Mouse (Mus musculus): ENCODE data around the gene Bicra. TPM values are rescaled to one million over a fixed set of nuclear protein-coding genes. Genes with fewer than 3 reads are reported as not detected.

The Bicra gene
- total and polyA plus RNA-seq, 3 experiments = 5.8 to 8.4 (median 7.5) TPM

DNA sequence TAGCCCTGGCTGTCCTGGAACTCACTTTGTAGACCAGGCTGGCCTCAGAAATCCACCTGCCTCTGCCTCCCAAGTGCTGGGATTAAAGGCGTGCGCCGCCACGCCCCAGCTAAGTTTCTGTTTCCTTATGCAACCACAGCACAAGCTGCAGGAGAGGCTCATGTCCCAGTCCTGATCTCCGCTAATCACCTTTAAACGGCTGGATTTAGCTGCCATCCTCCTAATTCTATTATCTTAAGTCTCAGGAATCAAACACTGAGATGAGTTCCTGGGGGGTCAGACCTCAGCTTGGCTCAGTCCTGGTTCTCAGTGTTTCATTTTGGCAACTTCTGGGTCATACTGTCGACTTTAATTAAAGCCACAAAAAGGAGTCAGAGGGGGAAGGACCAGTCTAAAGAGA, 38.1 kb downstream of the Bicra start:
- Histone ChIP-seq H3K4me1 (ENCODE audit: control insufficient read depth, insufficient read depth, low read length) (peaks cover 29% of the 10 kb centered on the region), H3K36me3 (ENCODE audit: control insufficient read depth, insufficient read depth, low read length) (no peaks in the 10 kb centered on the region; the same call in none of the 2 replicates), H3K4me3 (no peak overlapping the region), H3K27ac (no peak overlapping the region), H3K79me2 (replicated peaks; ENCODE audit: control insufficient read depth, insufficient read depth, low read length) (peaks cover 11% of the 10 kb centered on the region), H3K27me3 (ENCODE audit: control insufficient read depth, insufficient read depth, low read length) (no peaks in the 10 kb centered on the region), H3K9ac (ENCODE audit: low read depth, low read length) (no peak overlapping the region)
- DNase-seq = no peak
- no peak for TF ChIP-seq CTCF (IDR thresholded peaks at IDR 0.05)
- no peak for TF ChIP-seq POLR2A (IDR thresholded peaks at IDR 0.05; ENCODE audit: insufficient read depth, low read depth, low read length)
- no peak for TF ChIP-seq EP300 (IDR thresholded peaks at IDR 0.05; ENCODE audit: insufficient read depth, low read depth, low read length)
- whole genome bisulfite sequencing = 82% methylated on average over 7 of the region's 7 CpGs
- intact Hi-C loops (cut with DNase I) = no loop called here

GRCm38 (mm10) chr7:16005020-16005419, 42.7 kb downstream of the Bicra start:
- 72% methylated on average over 3 of the region's 3 CpGs for whole genome bisulfite sequencing
- peaks cover 10% of the 10 kb centered on the region for H3K79me2 ChIP-seq (replicated peaks; ENCODE audit: control insufficient read depth, insufficient read depth, low read length)
- peaks cover 5% of the 10 kb centered on the region for H3K36me3 ChIP-seq (ENCODE audit: control insufficient read depth, insufficient read depth, low read length)
- intact Hi-C loops (cut with DNase I) = no loop called here
- TF ChIP-seq EP300 (IDR thresholded peaks at IDR 0.05; ENCODE audit: insufficient read depth, low read depth, low read length) = no peak
- no peak for TF ChIP-seq CTCF (IDR thresholded peaks at IDR 0.05)
- TF ChIP-seq POLR2A (IDR thresholded peaks at IDR 0.05; ENCODE audit: insufficient read depth, low read depth, low read length) = no peak
- H3K4me3 ChIP-seq = no peak overlapping the region
- H3K4me1 ChIP-seq (ENCODE audit: control insufficient read depth, insufficient read depth, low read length) = peaks cover 31% of the 10 kb centered on the region
- H3K9ac ChIP-seq (ENCODE audit: low read depth, low read length) = no peak overlapping the region
- no peaks in the 10 kb centered on the region for H3K27me3 ChIP-seq (ENCODE audit: control insufficient read depth, insufficient read depth, low read length)
- no peak for DNase-seq
- peak overlapping the region; percentile 17; the same call in 1 of the 2 replicates for H3K27ac ChIP-seq

DNA sequence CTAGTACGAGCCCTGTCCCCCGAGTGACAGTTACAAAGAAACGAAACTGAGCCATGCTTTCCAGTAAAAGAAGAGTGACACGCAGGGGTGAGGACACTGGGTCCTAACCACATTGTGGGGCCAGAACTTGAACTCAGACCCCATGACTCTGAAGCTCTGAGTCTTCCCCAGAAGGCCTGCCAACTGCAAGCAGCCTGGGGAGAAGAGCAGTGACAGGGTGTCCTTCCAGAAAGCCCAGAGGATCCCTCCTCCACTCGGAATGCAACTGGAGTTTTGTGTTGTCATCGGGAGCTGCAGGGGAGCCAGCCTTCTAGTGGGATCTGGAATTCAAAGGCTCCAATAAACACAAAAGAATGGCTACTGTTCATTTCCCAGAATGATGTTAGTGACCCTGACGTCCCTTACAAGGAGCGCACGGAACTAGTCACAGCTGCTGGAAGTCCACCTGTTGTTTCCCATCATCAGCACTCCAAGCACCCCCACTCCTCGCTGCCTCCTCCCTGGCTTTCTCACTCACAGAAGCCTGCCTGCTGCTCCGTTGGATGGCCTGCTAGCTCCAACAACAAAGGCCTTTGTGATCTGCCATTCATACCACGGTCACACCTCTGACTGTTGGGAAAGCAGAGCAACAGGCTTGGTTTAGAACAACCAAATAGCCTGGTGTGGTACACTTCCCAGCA, 43.4 kb downstream of the Bicra start:
- TF ChIP-seq CTCF (IDR thresholded peaks at IDR 0.05) = no peak
- no peak for TF ChIP-seq EP300 (IDR thresholded peaks at IDR 0.05; ENCODE audit: insufficient read depth, low read depth, low read length)
- TF ChIP-seq POLR2A (IDR thresholded peaks at IDR 0.05; ENCODE audit: insufficient read depth, low read depth, low read length) = no peak
- no peak overlapping the region for H3K4me3 ChIP-seq
- WGBS = 54% methylated on average over 12 of the region's 12 CpGs
- no peaks in the 10 kb centered on the region for H3K27me3 ChIP-seq (ENCODE audit: control insufficient read depth, insufficient read depth, low read length)
- DNase-seq = peak in 1 of 2 experiments; percentile 20
- peaks cover 31% of the 10 kb centered on the region for H3K4me1 ChIP-seq (ENCODE audit: control insufficient read depth, insufficient read depth, low read length)
- intact Hi-C loops (cut with DNase I) = no loop called here
- 0 out of 2 replicates have a peak overlapping the region, but pooled peaks have one; percentile 9 for H3K9ac ChIP-seq (ENCODE audit: low read depth, low read length)
- peaks cover 5% of the 10 kb centered on the region for H3K36me3 ChIP-seq (ENCODE audit: control insufficient read depth, insufficient read depth, low read length)
- peak overlapping the region; percentile 38 for H3K27ac ChIP-seq
- H3K79me2 ChIP-seq (replicated peaks; ENCODE audit: control insufficient read depth, insufficient read depth, low read length) = peaks cover 10% of the 10 kb centered on the region

- Histone ChIP-seq H3K79me2 (replicated peaks; ENCODE audit: control insufficient read depth, insufficient read depth, low read length) (peaks cover 8% of the 10 kb centered on the region), H3K27ac (peak overlapping the region; percentile 82), H3K27me3 (ENCODE audit: control insufficient read depth, insufficient read depth, low read length) (no peaks in the 10 kb centered on the region), H3K36me3 (ENCODE audit: control insufficient read depth, insufficient read depth, low read length) (peaks cover 5% of the 10 kb centered on the region), H3K4me3 (no peak overlapping the region), H3K4me1 (ENCODE audit: control insufficient read depth, insufficient read depth, low read length) (peaks cover 31% of the 10 kb centered on the region), H3K9ac (ENCODE audit: low read depth, low read length) (no peak overlapping the region)
- no peak for DNase-seq
- intact Hi-C loops (cut with DNase I) = no loop called here
- 46% methylated on average over 4 of the region's 4 CpGs for WGBS
- TF ChIP-seq POLR2A (IDR thresholded peaks at IDR 0.05; ENCODE audit: insufficient read depth, low read depth, low read length) (no peak), EP300 (IDR thresholded peaks at IDR 0.05; ENCODE audit: insufficient read depth, low read depth, low read length) (no peak), CTCF (IDR thresholded peaks at IDR 0.05) (no peak)
These were observed 44.7 kb downstream of the Bicra start for GRCm38 (mm10) chr7:16003032-16003431.

DNA sequence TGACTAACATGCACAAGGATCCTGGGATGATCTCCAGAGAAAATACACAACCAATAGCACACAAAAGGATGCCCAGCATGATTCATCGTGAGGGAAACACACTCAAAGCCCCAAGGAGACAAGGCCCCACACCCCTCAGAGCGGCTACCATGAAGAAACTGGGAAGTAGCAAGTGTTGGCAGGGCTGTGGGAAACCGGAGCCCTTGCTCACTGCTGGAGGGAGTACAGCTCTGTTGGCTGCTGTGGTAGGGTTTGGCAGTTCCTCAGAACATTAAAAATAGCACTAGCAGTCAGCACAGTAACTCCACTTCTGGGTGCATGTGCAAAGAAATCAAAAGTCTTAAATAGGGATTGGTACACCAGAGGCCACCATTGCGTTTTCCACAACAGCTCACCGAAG, 45.5 kb downstream of the Bicra start:
- no peaks in the 10 kb centered on the region for H3K27me3 ChIP-seq (ENCODE audit: control insufficient read depth, insufficient read depth, low read length)
- peaks cover 5% of the 10 kb centered on the region for H3K36me3 ChIP-seq (ENCODE audit: control insufficient read depth, insufficient read depth, low read length)
- no peak overlapping the region for H3K4me3 ChIP-seq
- 20% methylated on average over 5 of the region's 5 CpGs for WGBS
- peaks cover 29% of the 10 kb centered on the region for H3K4me1 ChIP-seq (ENCODE audit: control insufficient read depth, insufficient read depth, low read length)
- H3K79me2 ChIP-seq (replicated peaks; ENCODE audit: control insufficient read depth, insufficient read depth, low read length) = peaks cover 5% of the 10 kb centered on the region
- H3K9ac ChIP-seq (ENCODE audit: low read depth, low read length) = no peak overlapping the region
- peak; percentile 78 to 87 for DNase-seq
- peak overlapping the region; percentile 82 for H3K27ac ChIP-seq
- intact Hi-C loops (cut with DNase I) = no loop called here
- TF ChIP-seq CTCF (IDR thresholded peaks at IDR 0.05) = no peak
- 0 out of 2 replicates have a peak, but pooled peaks have one; percentile 9 for TF ChIP-seq EP300 (IDR thresholded peaks at IDR 0.05; ENCODE audit: insufficient read depth, low read depth, low read length)
- TF ChIP-seq POLR2A (IDR thresholded peaks at IDR 0.05; ENCODE audit: insufficient read depth, low read depth, low read length) = no peak

DNA sequence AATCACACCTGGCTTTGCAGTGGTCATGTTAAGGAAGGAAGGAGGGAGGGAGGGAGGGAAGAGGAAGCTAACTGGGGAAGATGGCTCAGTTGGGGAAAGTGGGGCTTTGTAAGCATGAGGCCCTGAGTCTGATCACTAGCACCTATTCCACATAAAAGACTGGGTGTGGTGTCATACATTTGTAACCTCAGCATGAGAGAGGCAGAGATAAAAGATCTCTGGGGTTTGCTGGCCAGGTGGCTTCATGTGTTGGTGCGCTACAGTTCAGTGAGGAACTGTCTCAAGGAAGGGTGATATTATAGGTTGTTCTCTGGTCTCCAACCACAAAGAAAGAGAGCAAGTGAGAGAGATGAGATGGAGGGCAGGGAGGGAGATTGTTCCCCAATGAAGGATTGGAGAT, 46.0 kb downstream of the Bicra start:
- TF ChIP-seq POLR2A (IDR thresholded peaks at IDR 0.05; ENCODE audit: insufficient read depth, low read depth, low read length) (no peak), CTCF (IDR thresholded peaks at IDR 0.05) (no peak), EP300 (IDR thresholded peaks at IDR 0.05; ENCODE audit: insufficient read depth, low read depth, low read length) (no peak)
- Histone ChIP-seq H3K4me3 (no peak overlapping the region), H3K79me2 (replicated peaks; ENCODE audit: control insufficient read depth, insufficient read depth, low read length) (peaks cover 1% of the 10 kb centered on the region), H3K9ac (ENCODE audit: low read depth, low read length) (no peak overlapping the region), H3K36me3 (ENCODE audit: control insufficient read depth, insufficient read depth, low read length) (peaks cover 5% of the 10 kb centered on the region), H3K27me3 (ENCODE audit: control insufficient read depth, insufficient read depth, low read length) (no peaks in the 10 kb centered on the region), H3K27ac (peak overlapping the region; percentile 82), H3K4me1 (ENCODE audit: control insufficient read depth, insufficient read depth, low read length) (peaks cover 29% of the 10 kb centered on the region)
- 76% methylated on average over 1 of the region's 1 CpGs for WGBS
- intact Hi-C loops (cut with DNase I) = loop anchor here (2.0 kb wide), 1 partner anchor 15 kb away; no protein-coding TSS in a partner anchor
- DNase-seq = no peak
